In genomic region chr2:153418381-153418780, GRCm38 (mm10) we compare ENCODE assay signal across 19 mouse cellular contexts.
DNase-seq lines count a peak whose midpoint lies in the region; ATAC-seq and TF ChIP-seq lines count a peak whose summit lies in the region.
"Had no signal": no experiment of that assay in that cellular context is flagged by ENCODE, and none has a peak within 500 bp of the region (broad histone marks: within the 10 kb centered on the region; RNA-seq: fewer than 3 reads in every experiment).

No protein-coding gene starts in this region.

- no peak for TF ChIP-seq CTCF in midbrain, postnatal 0 days (IDR thresholded peaks at IDR 0.05)

- 59% methylated on average over 1 of the region's 1 CpGs for WGBS in forebrain, embryonic 15.5 days
- 90% methylated on average over 1 of the region's 1 CpGs for WGBS in forebrain, embryonic 12.5 days
- WGBS in liver, embryonic 12.5 days (ENCODE audit: insufficient replicate concordance), result 86% methylated on average over 1 of the region's 1 CpGs
- 85% methylated on average over 1 of the region's 1 CpGs for WGBS in liver, embryonic 11.5 days
- WGBS in midbrain, postnatal 0 days, result 79% methylated on average over 1 of the region's 1 CpGs

- ATAC-seq in forebrain, embryonic 15.5 days (replicated peaks), result peak; percentile 32; the same call in 1 of the 2 replicates
- ATAC-seq in forebrain, embryonic 12.5 days (ENCODE audit: low FRiP score), result no peak
- ATAC-seq in liver, embryonic 12.5 days, result no peak
- no peak for ATAC-seq in liver, embryonic 11.5 days (replicated peaks; ENCODE audit: low FRiP score)
- no peak for ATAC-seq in megakaryocyte-erythroid progenitor cell, adult 5-6 weeks (replicated peaks; ENCODE audit: low FRiP score, low TSS enrichment, poor library complexity, severe bottlenecking)
- no peak for ATAC-seq in midbrain, postnatal 0 days (ENCODE audit: low FRiP score)
- ATAC-seq: intestine, embryonic 15.5 days; midbrain, embryonic 16.5 days had no signal

- H3K27me3 ChIP-seq in forebrain, embryonic 15.5 days, result no peaks in the 10 kb centered on the region
- H3K27me3 ChIP-seq in forebrain, embryonic 12.5 days, result no peaks in the 10 kb centered on the region
- no peaks in the 10 kb centered on the region for H3K27me3 ChIP-seq in liver, embryonic 12.5 days (replicated peaks)
- H3K27me3 ChIP-seq in liver, embryonic 11.5 days (replicated peaks; ENCODE audit: control insufficient read depth, insufficient read depth, low read length), result no peaks in the 10 kb centered on the region
- H3K27me3 ChIP-seq in midbrain, postnatal 0 days (ENCODE audit: insufficient read depth, low read length), result no peaks in the 10 kb centered on the region
- H3K27me3 ChIP-seq: hindbrain, embryonic 13.5 days; intestine, embryonic 15.5 days had no signal

- DNase-seq in liver, embryonic 11.5 days (ENCODE audit: low spot score), result no peak
- DNase-seq in brain, adult 2 months (ENCODE audit: low read depth, low spot score), result peak; percentile 49
- no peak for DNase-seq in midbrain, postnatal 0 days (ENCODE audit: low spot score)
- DNase-seq: cerebellum, postnatal 36 days; gastrocnemius, adult 2 months; lung, adult 2 months; lung, postnatal 36 days; right cerebral cortex, postnatal 4 days had no signal

- H3K27ac ChIP-seq in forebrain, embryonic 15.5 days (replicated peaks), result peak overlapping the region; percentile 51; the same call in 1 of the 2 replicates
- no peak overlapping the region for H3K27ac ChIP-seq in forebrain, embryonic 12.5 days
- peak overlapping the region; percentile 36; the same call in 1 of the 2 replicates for H3K27ac ChIP-seq in liver, embryonic 12.5 days
- H3K27ac ChIP-seq in liver, embryonic 11.5 days (ENCODE audit: low read depth, low read length), result no peak overlapping the region
- no peak overlapping the region for H3K27ac ChIP-seq in midbrain, postnatal 0 days (ENCODE audit: low read depth, low read length)
- H3K27ac ChIP-seq: gastrocnemius, adult 2 months; hindbrain, embryonic 13.5 days; intestine, embryonic 15.5 days; left cerebral cortex, adult 2 months; limb, embryonic 10.5 days; stomach, postnatal 0 days had no signal

- H3K9me3 ChIP-seq in forebrain, embryonic 15.5 days, result no peaks in the 10 kb centered on the region
- H3K9me3 ChIP-seq in forebrain, embryonic 12.5 days, result no peaks in the 10 kb centered on the region
- no peaks in the 10 kb centered on the region for H3K9me3 ChIP-seq in liver, embryonic 12.5 days (replicated peaks)
- H3K9me3 ChIP-seq in liver, embryonic 11.5 days (ENCODE audit: control insufficient read depth, low read length), result no peaks in the 10 kb centered on the region
- H3K9me3 ChIP-seq in midbrain, postnatal 0 days (ENCODE audit: low read length), result no peaks in the 10 kb centered on the region
- H3K9me3 ChIP-seq: hindbrain, embryonic 13.5 days; intestine, embryonic 15.5 days; limb, embryonic 10.5 days had no signal

- no peak overlapping the region for H3K4me2 ChIP-seq in forebrain, embryonic 15.5 days (replicated peaks)
- H3K4me2 ChIP-seq in forebrain, embryonic 12.5 days, result no peak overlapping the region
- H3K4me2 ChIP-seq in liver, embryonic 12.5 days, result no peak overlapping the region
- H3K4me2 ChIP-seq in liver, embryonic 11.5 days, result no peak overlapping the region
- H3K4me2 ChIP-seq in midbrain, postnatal 0 days (ENCODE audit: low read depth, low read length, poor library complexity, severe bottlenecking), result no peak overlapping the region
- H3K4me2 ChIP-seq: heart, embryonic 11.5 days; hindbrain, embryonic 13.5 days; intestine, embryonic 15.5 days had no signal

- H3K36me3 ChIP-seq in forebrain, embryonic 15.5 days, result peaks cover 71% of the 10 kb centered on the region
- peaks cover 72% of the 10 kb centered on the region for H3K36me3 ChIP-seq in forebrain, embryonic 12.5 days (replicated peaks)
- peaks cover 93% of the 10 kb centered on the region for H3K36me3 ChIP-seq in liver, embryonic 12.5 days
- peaks cover 57% of the 10 kb centered on the region for H3K36me3 ChIP-seq in liver, embryonic 11.5 days (ENCODE audit: control insufficient read depth, insufficient read depth, low read length)
- H3K36me3 ChIP-seq in midbrain, postnatal 0 days (ENCODE audit: insufficient read depth, low read length), result peaks cover 60% of the 10 kb centered on the region

- H3K4me1 ChIP-seq in forebrain, embryonic 15.5 days, result peaks cover 26% of the 10 kb centered on the region
- H3K4me1 ChIP-seq in forebrain, embryonic 12.5 days, result peaks cover 21% of the 10 kb centered on the region
- peaks cover 12% of the 10 kb centered on the region for H3K4me1 ChIP-seq in liver, embryonic 12.5 days
- H3K4me1 ChIP-seq in liver, embryonic 11.5 days (replicated peaks; ENCODE audit: control insufficient read depth, insufficient read depth, low read length), result 0 out of 2 replicates have a peak, but pooled peaks cover 2% of the 10 kb centered on the region
- H3K4me1 ChIP-seq in midbrain, postnatal 0 days (ENCODE audit: insufficient read depth, low read length), result peaks cover 12% of the 10 kb centered on the region; the same call in 1 of the 2 replicates

- H3K4me3 ChIP-seq in forebrain, embryonic 15.5 days, result no peak overlapping the region
- no peak overlapping the region for H3K4me3 ChIP-seq in forebrain, embryonic 12.5 days (replicated peaks)
- no peak overlapping the region for H3K4me3 ChIP-seq in liver, embryonic 12.5 days
- H3K4me3 ChIP-seq in liver, embryonic 11.5 days (ENCODE audit: low read depth, low read length), result no peak overlapping the region
- no peak overlapping the region for H3K4me3 ChIP-seq in midbrain, postnatal 0 days (ENCODE audit: low read depth, low read length)
- H3K4me3 ChIP-seq: gastrocnemius, adult 2 months; hindbrain, embryonic 13.5 days; intestine, embryonic 15.5 days; left cerebral cortex, adult 2 months; limb, embryonic 10.5 days had no signal

- H3K9ac ChIP-seq in forebrain, embryonic 15.5 days (replicated peaks), result no peak overlapping the region
- H3K9ac ChIP-seq in forebrain, embryonic 12.5 days, result no peak overlapping the region
- no peak overlapping the region for H3K9ac ChIP-seq in liver, embryonic 12.5 days
- no peak overlapping the region for H3K9ac ChIP-seq in liver, embryonic 11.5 days (ENCODE audit: low read depth, low read length)
- H3K9ac ChIP-seq in midbrain, postnatal 0 days (replicated peaks; ENCODE audit: low read length, poor library complexity, severe bottlenecking), result no peak overlapping the region
- H3K9ac ChIP-seq: hindbrain, embryonic 13.5 days; intestine, embryonic 15.5 days had no signal

Comparison
In these comparisons a context has a peak if more than half of its experiments do, and no peak if none do; other contexts are left out.
1. H3K27ac ChIP-seq: peak in forebrain, embryonic 15.5 days (single experiment) and liver, embryonic 12.5 days (single experiment); none in forebrain, embryonic 12.5 days (single experiment), liver, embryonic 11.5 days (single experiment) and midbrain, postnatal 0 days (single experiment).